Mouse (Mus musculus) spleen, postnatal 10 days (tissue): ENCODE measurements at regions not wholly inside any gene's neighbourhood (a gene's known extent, or its start where the extent isn't known, plus 50 kb on each side); places are given as distances from the start of the nearest gene placed in this dataset.

ENCODE experiments used
- DNase-seq, 2 experiments: peaks; one replicate each; pipeline ENCODE4 v3.0.0; 2021 to 2022; ENCODE audit warnings: low spot score in 2 of 2

GRCm38 (mm10) chr3:115816328-115817160 is 71.1 kb upstream of the Dph5 start:
- DNase-seq: no peak

DNA sequence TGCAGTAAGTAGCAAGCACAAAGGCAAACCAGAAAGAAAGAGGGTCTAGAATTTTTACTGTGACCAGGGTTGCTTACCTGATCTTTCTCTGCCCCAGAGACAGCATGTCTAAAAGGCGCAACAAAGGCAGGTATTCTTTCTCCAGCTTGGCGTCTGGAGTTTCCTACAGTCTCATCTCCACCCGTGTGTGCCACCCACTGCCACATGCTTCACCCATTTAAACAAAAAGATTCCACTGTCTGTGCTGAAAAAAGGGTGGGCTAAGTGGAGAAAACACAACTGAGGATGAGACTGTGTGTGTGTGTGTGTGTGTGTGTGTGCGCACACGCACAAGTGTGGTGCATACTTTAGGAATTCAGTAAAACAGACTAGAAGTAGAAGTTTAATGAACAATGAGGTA is 69.9 kb upstream of the Dph5 start:
- no peak for DNase-seq

GRCm38 (mm10) chr3:115818734-115819133 is 68.9 kb upstream of the Dph5 start:
- no peak for DNase-seq

GRCm38 (mm10) chr3:115819401-115820138 is 68.1 kb upstream of the Dph5 start:
- DNase-seq: no peak

DNA sequence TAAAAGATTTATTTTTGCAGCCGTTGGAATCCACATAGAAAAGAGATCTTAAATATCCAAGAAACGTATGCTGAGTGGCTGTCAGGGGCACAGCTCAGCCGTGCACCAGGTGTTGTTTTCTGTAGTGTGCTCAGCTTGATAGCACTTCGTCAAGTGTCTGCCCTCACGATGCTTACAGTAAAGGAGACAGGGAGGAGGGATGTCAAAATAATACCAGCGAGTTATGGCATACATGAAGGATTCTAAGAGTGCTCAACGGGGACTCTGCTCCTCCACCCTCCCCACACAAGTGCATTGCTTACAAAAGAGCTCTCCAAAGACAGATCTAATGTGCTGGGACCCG is 67.5 kb upstream of the Dph5 start:
- no peak for DNase-seq

DNA sequence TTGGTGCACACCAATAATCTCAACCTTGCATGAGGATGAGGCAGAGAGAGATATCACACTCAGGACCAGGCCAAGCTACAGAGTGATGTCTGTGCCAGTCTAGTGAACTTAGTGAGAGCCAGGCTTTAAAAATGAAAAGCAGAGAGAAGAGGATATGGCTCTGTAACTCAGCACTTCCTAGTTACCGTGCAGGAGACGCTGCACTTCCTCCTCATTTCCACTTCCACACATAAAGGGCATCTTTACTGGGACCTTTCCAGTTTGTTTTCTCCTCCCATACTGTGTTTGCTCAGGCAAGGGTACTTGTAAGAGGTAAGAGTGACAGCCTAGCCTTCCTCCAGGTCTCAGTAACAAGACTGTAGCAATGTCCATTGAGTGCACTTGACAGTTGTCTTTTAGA is 66.0 kb upstream of the Dph5 start:
- DNase-seq: no peak

- no peak for DNase-seq
These were observed 65.1 kb upstream of the Dph5 start for GRCm38 (mm10) chr3:115822491-115822890.

DNA sequence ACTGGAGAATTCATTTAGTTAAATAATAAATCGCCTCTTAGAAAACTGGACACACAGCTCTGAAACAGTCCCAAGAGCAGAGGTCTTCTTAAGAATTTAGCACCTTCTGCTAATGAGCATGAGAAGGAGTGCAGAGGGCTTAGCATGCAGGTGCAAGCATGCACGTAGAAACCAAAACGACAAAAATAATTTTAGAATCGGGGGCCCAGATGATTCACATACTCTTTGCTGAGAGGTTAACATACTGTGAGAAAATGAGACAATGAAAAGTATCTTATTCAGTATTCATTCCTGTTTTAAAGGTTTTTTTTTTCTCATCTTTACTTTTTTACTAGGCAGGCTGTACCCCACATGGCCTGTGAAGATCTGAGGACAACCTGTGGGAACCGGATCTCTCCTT is 63.9 kb upstream of the Dph5 start:
- DNase-seq: no peak

DNA sequence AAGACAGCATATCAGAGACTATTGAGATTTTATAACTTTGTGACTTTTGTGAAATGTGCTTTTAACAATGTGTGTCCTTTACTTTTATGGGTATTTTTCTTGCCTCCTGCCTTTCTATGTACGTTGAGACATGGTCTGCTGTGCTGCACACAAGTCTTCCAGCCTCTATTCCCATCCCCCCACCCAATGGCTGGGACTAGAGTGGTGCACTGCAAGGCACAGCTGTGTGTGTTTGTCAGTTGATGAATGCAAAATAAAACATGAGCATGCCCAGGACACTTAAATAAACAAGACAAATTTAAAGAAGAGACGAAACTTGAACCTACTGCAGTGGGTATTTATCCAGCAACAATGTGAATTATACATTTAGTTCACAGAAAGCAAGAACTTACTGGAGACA is 62.8 kb upstream of the Dph5 start:
- DNase-seq: no peak

DNA sequence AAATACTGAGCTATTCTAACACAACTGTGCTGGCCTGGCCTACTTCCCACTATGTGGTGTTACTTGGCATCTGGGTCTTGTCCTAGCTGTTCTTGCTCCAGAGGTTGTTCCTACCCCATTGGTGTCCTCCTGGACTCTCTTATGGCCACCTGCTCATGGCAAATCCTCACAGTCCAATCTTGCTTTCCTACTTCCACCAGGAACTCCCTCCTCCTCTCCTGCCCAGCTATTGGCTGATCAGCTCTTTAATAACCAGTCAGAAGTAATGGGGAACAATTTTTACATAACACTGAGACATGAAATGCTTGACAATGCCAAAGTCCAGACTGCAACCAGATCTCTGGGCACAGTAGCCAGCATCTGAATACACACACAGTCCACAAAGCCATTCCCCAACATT is 52.3 kb upstream of the Dph5 start:
- no peak for DNase-seq

DNA sequence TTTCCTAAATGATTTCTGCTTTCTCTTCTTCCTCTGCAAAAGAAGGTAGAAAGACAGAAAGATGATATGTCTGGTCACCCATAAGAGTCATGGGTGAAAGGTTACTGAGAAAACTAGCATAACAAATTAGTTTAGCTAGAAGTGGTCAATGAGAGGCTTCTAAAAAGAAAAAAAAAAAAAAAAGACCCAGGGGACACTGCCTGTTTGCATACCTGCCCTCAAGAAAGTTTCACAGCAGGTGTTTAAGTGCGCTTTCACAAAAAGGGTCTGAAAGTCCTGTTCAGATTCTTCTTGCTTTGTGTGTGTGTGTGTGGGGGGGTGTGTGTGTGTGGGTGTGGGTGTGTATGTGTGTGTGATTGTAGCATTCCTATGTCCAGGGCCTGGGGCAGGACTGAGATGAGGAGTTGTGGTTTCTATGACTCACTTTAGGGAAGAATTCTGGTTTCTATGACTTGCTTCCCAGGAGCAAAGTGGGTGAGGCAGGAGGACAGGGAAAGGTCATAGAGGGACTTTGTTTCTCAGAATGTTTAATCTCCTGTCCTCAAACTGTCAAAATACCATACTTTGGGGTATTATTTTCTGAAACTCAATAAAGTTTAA is 49.9 kb upstream of the Dph5 start:
- no peak for DNase-seq
